In genomic region chr2:157542415-157542814, GRCm38 (mm10) we compare ENCODE assay signal across 13 mouse cellular contexts. TPM values are rescaled to one million over a fixed set of nuclear protein-coding genes. Genes with fewer than 3 reads are reported as not detected.
DNase-seq lines count a peak whose midpoint lies in the region; ATAC-seq lines count a peak whose summit lies in the region.
"Had no signal": no experiment of that assay in that cellular context is flagged by ENCODE, and none has a peak within 500 bp of the region (broad histone marks: within the 10 kb centered on the region; RNA-seq: fewer than 3 reads in every experiment).

No protein-coding gene starts in this region.

- H3K27ac ChIP-seq in embryonic facial prominence, embryonic 14.5 days (replicated peaks; ENCODE audit: low read depth, low read length): 0 out of 2 replicates have a peak overlapping the region, but pooled peaks have one; percentile 45
- peak overlapping the region; percentile 71 for H3K27ac ChIP-seq in hindbrain, embryonic 12.5 days
- peak overlapping the region; percentile 78 for H3K27ac ChIP-seq in midbrain, embryonic 13.5 days

- H3K9me3 ChIP-seq in embryonic facial prominence, embryonic 14.5 days (ENCODE audit: control insufficient read depth, low read length): no peaks in the 10 kb centered on the region
- no peaks in the 10 kb centered on the region for H3K9me3 ChIP-seq in hindbrain, embryonic 12.5 days (replicated peaks)
- no peaks in the 10 kb centered on the region for H3K9me3 ChIP-seq in midbrain, embryonic 13.5 days
- H3K9me3 ChIP-seq: G1E had no signal

- WGBS in embryonic facial prominence, embryonic 14.5 days: 60% methylated on average over 4 of the region's 4 CpGs
- 48% methylated on average over 4 of the region's 4 CpGs for WGBS in hindbrain, embryonic 12.5 days
- 42% methylated on average over 4 of the region's 4 CpGs for WGBS in midbrain, embryonic 13.5 days

- peaks cover 24% of the 10 kb centered on the region for H3K4me1 ChIP-seq in embryonic facial prominence, embryonic 14.5 days (ENCODE audit: control insufficient read depth, insufficient read depth, low read length)
- peaks cover 67% of the 10 kb centered on the region for H3K4me1 ChIP-seq in hindbrain, embryonic 12.5 days
- peaks cover 82% of the 10 kb centered on the region for H3K4me1 ChIP-seq in midbrain, embryonic 13.5 days (replicated peaks)

- no peaks in the 10 kb centered on the region for H3K27me3 ChIP-seq in embryonic facial prominence, embryonic 14.5 days (replicated peaks; ENCODE audit: control insufficient read depth, insufficient read depth, low read length)
- H3K27me3 ChIP-seq in hindbrain, embryonic 12.5 days: peaks cover 2% of the 10 kb centered on the region; the same call in 1 of the 2 replicates
- no peaks in the 10 kb centered on the region for H3K27me3 ChIP-seq in midbrain, embryonic 13.5 days

- no peak overlapping the region for H3K4me3 ChIP-seq in embryonic facial prominence, embryonic 14.5 days (ENCODE audit: low read depth, low read length)
- no peak overlapping the region for H3K4me3 ChIP-seq in hindbrain, embryonic 12.5 days
- H3K4me3 ChIP-seq in midbrain, embryonic 13.5 days (replicated peaks): no peak overlapping the region

- no peak for ATAC-seq in embryonic facial prominence, embryonic 14.5 days (ENCODE audit: low read depth)
- no peak for ATAC-seq in hindbrain, embryonic 12.5 days (ENCODE audit: low FRiP score)
- no peak for ATAC-seq in midbrain, embryonic 13.5 days

- peak; percentile 38 for DNase-seq in Muller cell, postnatal 12 days (ENCODE audit: inconsistent ontology term)
- DNase-seq in embryonic facial prominence, embryonic 14.5 days (ENCODE audit: low spot score): no peak
- no peak for DNase-seq in spleen, postnatal 10 days (ENCODE audit: low spot score in 2 of 2)
- no peak for DNase-seq in spleen, adult 12 weeks (ENCODE audit: low spot score)
- DNase-seq in cerebellum, adult 11-12 months: no peak
- no peak for DNase-seq in kidney, adult 11 months
- DNase-seq: adrenal gland, postnatal 25 days; kidney, adult 2 months; liver; thymus, adult 18-20 months had no signal

- H3K36me3 ChIP-seq in embryonic facial prominence, embryonic 14.5 days (ENCODE audit: control insufficient read depth, insufficient read depth, low read length): peaks cover 20% of the 10 kb centered on the region
- peaks cover 4% of the 10 kb centered on the region for H3K36me3 ChIP-seq in hindbrain, embryonic 12.5 days
- H3K36me3 ChIP-seq in midbrain, embryonic 13.5 days: peaks cover 10% of the 10 kb centered on the region

- no peak overlapping the region for H3K9ac ChIP-seq in embryonic facial prominence, embryonic 14.5 days (ENCODE audit: low read depth, low read length)
- no peak overlapping the region for H3K9ac ChIP-seq in hindbrain, embryonic 12.5 days
- H3K9ac ChIP-seq in midbrain, embryonic 13.5 days (replicated peaks): peak overlapping the region; percentile 37; the same call in 1 of the 2 replicates

- H3K4me2 ChIP-seq in embryonic facial prominence, embryonic 14.5 days (ENCODE audit: low read depth, low read length): no peak overlapping the region
- H3K4me2 ChIP-seq in hindbrain, embryonic 12.5 days (replicated peaks): no peak overlapping the region
- H3K4me2 ChIP-seq in midbrain, embryonic 13.5 days (replicated peaks): no peak overlapping the region

RNA-seq across cellular contexts. Expression of gene Nnat, which starts 17.5 kb away (rescaled TPM):
- 348 and 416 TPM in 2 replicates for polyA plus RNA-seq in embryonic facial prominence, embryonic 14.5 days (2014; fragmentation: Nextera tagmentation; extraction: Ambion mirVana)
- 3,841 and 3,900 TPM in 2 replicates for polyA plus RNA-seq in hindbrain, embryonic 12.5 days (2016; fragmentation: Nextera tagmentation; extraction: Ambion mirVana)
- 8,644 and 8,868 TPM in 2 replicates for polyA plus RNA-seq in midbrain, embryonic 13.5 days (2015; fragmentation: Nextera tagmentation; extraction: Ambion mirVana)
- polyA plus RNA-seq: G1E had no signal

RNA-seq across cellular contexts. Expression of gene Blcap, which starts 28.7 kb away (rescaled TPM):
- 64.6 and 66.7 TPM in 2 replicates for polyA plus RNA-seq in embryonic facial prominence, embryonic 14.5 days (2014; fragmentation: Nextera tagmentation; extraction: Ambion mirVana)
- 139 and 140 TPM in 2 replicates for polyA plus RNA-seq in hindbrain, embryonic 12.5 days (2016; fragmentation: Nextera tagmentation; extraction: Ambion mirVana)
- 246 and 256 TPM in 2 replicates for polyA plus RNA-seq in midbrain, embryonic 13.5 days (2015; fragmentation: Nextera tagmentation; extraction: Ambion mirVana)
